Mouse (Mus musculus) kidney, adult 8-10 months (tissue): Measurements from ENCODE around the gene Sema5a.

Experiments
- DNase-seq, 2 experiments: peaks; one replicate each; pipeline ENCODE4 v3.0.0; 2022

Sema5a gene

DNA sequence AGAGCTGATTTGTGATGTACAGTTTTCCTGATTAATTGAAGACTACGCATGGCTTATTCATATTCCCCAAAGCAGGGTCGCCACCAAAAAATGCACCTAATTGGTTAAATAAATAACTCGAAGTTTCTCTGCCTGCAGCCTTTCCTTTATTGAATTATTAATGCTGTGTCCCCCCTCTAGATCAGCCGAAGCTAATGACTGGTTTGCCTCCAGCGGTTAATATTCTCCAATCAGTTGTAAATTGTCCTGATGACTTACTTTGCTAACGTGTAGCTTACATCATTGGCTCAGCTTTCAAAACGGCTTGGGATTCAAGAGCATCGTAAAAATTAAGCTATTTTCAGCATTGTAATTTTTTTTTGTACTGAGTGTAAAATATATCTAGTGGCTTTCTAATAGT lies 66.7 kb downstream of the Sema5a start:
- no peak for DNase-seq

DNA sequence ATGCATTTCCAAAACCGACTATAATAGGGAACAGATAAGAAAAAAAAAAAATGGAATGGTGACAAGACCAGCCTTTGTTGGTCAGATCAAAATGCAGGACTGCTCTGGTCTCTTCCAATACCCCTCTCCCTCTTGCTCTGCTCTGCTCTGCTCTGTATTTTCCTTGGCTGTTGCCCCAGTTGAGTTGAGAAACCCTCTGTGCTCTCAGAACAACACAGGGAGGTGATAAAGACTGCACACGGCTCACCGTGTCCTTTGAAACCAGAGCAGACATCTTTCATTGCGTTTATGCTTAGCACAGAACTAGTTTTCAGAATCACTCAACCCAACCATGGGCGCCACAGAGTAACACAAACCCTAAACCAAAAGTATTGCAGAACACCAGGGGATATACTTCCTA lies 72.5 kb downstream of the Sema5a start:
- DNase-seq: no peak

DNA sequence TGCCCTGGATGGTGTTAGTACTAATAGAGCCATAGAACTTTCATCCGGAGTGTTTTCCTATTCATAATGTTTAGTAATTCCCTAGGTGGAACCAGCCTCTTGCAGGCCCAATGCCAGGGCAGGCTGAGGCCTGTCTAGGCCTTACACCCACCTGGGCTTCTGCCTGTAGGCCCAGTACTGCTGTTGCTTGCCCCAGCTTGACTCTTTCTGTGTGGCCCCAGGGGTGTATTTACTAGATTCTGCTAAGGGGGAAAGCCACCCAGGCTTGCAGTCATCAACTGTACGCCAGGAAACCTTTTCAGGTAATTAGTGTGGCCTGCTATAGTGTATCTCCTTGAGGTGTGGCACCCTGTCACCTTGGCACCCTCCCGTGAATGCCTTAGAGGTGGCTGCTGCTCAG lies 76.1 kb downstream of the Sema5a start:
- no peak for DNase-seq

DNA sequence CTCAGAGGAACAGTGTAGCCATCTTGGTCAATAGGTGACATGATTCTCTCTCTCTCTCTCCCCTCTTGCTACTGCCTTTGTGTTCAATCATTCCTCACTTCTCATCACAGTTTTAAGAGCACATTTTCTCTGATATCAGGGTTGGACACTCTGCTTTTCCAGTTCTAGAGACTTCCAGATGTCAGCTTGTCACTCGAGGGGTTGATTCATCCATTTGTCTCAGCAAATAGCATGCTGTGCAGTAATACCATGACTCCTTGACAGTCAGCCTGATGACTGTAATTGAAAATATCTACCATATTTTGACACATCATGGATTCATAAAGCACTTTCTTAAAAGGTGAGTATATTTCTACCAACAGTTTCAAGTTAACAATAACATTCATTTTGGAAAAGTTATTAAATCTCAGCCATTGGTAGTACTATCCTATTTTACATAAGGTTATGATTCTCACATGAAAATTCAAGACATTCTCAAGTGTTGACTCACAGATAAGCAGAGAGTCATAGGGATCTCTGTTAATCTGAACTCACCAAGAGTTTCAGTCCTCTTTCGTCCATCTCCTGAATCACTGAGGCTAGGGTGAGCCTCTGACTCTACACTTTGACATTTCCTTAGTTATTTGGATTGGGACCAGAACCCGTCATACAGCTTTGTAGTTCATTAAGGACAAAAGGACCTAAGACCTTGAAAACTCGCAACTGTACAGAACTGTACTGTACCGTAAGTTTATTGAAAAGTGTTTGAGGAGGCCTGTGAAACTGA lies 78.0 kb downstream of the Sema5a start:
- DNase-seq: no peak

DNA sequence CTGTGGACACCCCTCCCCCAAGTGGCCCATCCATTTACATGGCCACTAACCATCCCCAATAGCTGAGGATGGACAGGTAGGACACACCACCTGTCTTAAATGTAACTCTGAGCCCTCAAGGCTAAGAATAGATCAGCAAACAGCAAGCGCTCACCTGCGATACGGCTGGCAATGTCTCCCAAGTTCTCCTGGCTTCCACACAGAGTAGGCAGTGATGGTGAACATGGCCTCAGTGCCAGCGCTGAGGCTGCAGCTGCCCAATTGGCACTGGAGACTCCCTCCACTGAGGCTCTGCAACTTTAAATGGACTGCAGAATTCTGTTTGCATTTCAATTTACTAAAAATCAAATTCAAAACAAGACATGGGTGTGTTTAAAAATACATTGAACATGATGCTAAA lies 78.6 kb downstream of the Sema5a start:
- DNase-seq: no peak

DNA sequence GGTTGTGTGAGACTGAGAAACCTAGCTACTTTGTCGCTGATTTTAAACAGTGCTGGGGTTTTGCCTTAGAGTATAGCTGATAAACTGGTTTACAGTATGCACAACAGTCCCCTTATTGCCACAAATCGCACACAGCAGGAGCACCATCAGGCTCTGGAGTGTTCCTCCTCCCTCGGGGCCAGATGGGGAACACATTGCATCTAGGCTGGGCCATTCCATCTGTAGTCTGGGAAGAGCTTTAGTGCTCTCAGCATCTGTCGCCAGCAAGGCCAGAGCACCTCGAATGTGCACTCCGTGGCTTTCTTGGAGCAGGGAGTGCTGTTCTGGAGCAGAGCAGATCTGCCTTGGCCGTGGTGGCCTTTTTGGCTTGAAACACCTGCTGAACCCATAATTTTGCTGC lies 79.5 kb downstream of the Sema5a start:
- DNase-seq: no peak

DNA sequence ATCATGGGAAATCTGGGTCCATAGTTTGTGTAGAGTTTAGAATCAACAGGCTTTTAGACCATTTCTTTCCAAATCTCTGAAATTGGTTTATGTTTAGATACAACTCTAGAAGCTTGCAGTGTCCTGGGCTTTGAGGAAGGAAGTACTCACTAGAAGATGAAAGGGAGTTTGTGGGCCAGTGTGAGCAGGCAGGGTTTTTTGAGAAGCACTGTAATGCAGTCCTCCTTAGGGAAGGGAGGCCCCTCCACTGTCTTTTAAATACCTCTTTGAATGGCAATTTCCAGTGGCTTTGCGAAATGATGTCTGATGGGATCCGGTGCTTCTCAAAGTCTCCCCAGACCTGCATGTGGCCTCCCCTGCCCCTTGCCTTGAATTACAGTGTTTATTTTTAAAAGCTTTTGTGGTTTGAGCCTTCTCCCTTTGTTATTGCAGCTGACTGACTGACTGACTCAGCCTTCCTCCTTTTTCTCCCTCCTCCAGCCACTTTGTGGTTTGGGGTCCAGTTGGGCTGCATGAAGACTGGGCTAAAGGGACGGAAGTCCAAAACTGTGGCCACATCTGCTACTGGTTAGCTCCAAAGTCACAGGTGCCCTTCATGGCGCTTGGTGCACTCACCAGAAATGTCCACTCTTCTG lies 83.9 kb downstream of the Sema5a start:
- DNase-seq: no peak

DNA sequence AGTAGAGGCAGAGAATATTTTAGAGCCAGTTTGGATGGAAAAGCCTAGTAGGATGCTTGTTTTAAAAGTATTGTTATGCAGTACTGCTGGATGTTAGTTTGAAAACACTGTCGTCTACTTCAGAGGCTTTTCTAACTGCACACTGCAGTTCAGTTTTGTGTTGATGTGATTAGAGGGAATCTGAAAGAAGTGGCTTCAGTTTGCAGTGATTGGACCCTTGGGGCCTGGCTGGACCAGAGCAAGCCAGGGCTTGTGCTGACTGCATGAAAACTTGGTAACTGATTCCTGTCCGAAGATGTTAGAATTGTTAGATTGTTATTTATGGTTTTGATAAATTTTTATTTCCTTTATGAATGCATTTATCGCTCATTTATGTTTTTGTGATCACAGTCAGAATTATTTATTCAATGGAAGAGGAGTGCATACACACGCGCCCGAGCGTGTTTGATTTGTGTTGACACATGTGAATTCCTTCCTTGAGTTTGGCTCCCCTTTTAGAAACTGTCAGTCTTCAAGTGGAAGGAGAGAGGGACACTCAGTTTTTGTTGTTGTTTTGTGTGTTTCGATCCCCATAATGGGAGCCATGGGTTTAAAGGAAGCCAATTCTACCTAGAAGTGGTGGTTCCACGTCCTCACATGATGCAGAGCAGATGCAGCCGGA lies 85.2 kb downstream of the Sema5a start:
- DNase-seq: no peak

DNA sequence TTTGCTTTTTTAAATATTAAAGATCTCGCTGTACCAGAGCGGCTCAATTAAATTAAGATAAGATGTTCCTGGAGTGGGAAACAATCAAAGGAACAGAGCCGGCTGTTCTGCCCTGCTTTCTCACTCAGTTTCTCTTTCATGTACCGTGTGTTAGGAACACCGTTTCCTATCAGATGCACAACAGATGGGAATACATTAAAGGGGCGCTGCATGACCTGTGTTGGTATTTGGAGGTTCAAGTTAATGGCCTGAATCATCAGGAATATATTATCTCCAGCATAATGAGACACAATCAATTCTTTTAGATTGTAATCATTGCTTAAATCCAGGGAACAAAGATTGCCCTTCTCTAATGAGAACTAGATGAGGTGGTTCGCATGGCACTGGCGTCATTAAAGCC lies 85.8 kb downstream of the Sema5a start:
- no peak for DNase-seq

DNA sequence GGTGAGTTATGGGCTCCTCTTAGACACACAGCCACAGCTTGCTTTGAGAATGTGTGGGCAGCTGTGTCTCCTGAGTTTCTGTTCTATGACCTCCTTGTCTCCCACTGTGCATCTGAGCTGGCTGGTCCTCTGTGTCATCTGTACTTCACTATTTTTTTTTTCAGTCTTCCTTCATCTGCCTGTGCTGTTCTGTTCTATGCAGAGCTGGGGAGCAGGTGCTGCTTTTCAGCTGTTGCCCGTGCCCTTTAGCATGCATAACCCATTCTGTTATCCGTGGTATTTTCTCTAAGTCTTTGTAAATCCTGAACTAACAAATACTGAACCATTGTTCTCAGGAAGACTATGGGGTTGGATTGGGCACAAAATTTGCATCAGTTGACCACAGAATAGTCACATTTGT lies 86.4 kb downstream of the Sema5a start:
- DNase-seq: no peak

DNA sequence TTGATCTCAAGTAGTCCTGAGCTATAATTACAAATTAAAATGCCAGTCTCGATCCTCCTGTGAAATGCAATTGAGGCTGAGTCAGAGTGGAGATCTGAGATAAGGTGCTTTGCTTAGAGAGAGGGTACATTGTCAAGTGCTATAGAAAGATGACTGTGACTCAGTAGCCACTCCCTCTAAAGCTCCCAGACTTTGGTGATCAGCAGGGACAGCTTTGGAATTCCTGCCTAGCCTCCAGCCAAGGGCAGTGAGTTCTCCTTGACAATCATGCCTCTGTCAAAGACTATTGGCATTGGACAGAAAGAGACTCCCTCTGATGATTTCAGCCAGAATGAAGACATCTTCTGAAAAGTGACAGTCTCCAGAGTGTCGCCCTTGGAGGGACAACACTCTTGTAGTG lies 88.8 kb downstream of the Sema5a start:
- DNase-seq: no peak

DNA sequence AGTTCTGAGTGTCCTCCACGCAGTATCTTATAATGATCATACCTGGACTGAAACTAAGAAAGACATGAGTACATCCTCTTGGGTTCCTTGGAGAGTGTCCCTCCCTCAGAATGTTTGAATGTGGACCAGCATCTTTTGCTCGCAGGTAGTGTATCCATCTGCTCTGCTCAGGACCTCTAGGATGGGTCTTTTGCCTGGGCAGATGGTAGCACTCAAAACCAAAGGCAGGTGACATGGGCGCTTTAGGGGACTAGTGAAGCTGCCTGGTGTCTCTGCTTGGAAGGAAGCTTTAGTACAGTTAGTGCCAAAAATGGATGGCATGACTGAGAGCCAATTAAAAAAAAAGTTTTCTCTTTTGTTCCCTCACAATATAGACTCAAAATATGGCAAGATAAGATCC lies 93.2 kb downstream of the Sema5a start:
- no peak for DNase-seq

DNA sequence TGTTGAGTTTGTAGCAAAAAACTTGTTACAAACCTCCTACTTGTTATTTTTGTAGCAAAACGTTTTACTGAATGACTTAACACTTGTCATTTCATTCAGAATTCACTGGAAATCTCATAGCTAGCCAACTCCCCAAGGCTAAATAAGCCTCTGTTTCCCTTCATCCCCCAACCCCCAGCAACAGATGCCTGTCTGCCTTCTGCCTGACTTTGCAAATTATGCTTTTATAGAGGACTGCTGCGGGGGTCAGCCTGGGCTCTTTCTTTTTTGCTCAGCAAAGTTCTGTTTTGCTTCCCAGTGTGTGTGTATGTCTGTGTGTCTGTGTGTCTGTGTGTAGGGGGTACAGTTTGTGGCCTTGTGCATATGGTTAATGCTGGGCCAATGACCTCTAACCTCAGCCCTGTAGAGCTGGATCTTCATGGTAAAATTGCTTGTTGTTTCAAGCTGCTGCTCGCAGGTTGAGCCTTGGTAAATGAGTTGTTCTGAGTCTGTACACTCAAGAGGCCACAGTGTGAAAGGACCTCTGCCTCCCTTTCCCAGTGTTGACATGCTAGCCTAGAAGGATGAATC lies 94.2 kb downstream of the Sema5a start:
- peak in 1 of 2 experiments; percentile 5 for DNase-seq

DNA sequence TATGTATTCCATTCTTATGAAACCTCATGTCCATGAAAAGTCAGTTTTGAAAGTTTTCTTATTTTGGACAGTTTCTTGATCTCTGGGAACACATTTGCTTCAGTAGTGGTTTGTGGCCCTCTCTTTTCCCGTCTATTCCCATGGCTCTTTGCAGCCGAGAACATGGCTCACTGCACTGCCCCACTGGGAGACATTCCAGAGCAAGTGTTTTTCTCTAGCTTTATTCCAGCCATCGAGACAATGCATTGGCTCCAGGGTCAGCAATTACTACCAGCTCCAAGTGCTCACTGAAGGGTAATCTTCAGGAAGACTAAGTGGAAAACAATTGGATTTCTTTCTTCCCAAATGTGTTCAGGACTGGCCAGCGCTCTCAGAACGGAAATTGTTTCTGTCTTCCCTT lies 94.8 kb downstream of the Sema5a start:
- peak; percentile 7 to 11 for DNase-seq

DNA sequence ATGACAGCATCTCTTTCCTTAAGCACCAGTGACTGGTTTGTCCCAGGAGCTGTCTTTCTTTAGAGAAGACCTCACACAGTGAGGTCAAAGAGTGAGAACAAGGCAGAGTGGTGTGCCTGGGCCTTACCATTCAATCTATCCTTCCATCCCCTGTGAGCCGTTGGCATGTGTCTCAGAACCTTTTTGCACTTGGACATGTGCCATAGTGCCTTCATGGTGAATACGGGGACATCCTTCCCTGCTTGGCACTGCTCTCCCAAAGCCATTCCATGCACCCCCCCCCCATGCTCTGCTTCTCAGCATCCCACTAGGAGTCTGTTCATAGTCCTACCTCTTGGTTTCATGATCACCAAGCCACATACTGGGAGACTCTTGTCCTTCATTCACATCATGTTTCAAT lies 96.8 kb downstream of the Sema5a start:
- DNase-seq: no peak

DNA sequence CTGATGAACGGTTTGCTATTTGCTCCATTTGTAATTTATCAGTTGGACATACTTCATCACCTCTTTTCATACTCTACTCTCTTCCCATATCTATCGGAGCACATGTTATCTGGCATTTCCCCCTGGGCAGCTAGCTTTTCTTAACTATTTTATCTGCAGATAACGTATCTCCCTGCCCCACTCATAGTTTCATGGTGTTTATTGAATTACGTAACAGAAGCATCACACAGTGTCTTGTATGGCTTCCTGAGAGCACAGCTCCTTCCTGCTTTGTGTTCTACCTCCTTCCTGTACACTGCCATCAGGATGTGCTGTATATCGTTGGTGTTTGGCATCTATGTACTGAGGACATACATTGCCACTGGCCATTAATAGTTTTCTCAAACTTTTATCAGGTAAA lies 98.9 kb downstream of the Sema5a start:
- no peak for DNase-seq

DNA sequence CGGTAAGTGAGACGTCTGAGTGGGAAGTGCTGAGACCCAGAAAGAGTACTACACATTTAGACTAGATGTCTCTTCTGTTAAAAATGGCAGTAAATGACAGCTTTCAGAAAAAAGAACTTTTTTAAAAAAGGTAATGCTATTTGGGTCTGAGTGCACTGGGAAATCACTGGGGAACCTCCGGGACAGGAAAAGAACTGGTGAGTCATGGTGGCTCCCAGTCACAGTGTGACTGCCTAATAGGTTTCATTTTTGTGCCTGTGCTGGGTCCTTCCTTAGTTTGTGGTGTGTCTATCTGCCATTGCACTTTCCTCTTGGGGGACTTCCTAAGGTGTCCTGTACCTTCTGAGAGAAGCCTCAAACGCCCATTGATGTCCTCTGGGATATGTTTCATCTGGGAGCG lies 102.7 kb downstream of the Sema5a start:
- DNase-seq: no peak

DNA sequence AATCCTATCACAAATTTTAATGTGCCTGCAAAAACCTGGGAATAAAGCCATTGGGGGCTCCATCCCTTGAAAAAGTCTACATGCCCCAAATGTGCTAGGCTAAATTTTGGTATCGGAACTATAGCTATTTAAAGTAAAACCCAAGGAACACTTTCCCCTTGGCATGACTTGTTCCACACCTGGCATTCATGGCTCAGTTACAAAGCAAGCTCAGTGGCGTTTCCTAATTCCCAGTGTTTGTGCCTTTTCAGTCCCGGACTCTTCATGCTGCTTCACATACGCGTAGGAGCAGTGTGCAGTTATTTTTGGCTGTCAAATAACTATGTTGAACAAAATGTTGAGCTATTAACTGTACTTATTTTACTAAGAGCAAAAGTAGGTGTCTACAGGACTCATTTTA lies 104.7 kb downstream of the Sema5a start:
- no peak for DNase-seq

DNA sequence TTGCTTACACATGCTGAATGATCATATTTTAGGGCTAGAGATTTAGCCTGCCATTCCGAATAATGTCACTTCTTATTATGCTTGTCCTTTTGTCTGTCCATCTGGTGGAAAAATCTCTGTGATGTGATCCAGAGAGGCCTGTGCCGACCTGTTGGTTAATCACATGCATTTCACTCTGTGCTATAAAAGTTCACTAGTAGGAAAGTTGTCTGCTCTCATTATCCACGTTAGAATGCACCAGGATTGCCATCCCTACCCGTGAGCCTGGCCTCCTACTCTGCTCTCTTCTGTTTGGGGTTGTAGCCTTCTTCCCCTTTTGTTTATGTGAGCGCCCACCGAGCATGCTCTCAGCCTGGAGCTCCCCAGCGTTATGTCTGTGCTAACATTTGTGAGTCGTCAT lies 108.4 kb downstream of the Sema5a start:
- no peak for DNase-seq

DNA sequence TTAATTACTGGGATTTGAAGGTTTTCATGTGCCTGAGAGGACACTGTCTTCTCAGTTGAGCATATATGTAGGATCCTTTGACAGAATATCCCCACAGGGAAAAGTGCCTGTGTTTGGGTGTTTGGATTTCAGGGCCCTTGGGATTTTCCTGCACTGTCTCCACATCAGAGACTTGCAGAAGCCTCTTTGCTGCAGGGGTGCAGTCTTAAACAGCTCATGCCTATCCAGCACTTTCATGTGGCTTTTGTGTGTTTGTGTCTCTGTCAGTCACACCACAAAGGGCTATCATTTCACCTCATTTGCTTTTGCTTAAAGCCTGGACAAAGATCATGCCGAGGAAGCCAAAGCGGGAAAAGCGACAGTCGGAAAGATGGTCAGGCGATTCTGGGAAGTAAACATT lies 108.9 kb downstream of the Sema5a start:
- no peak for DNase-seq

DNA sequence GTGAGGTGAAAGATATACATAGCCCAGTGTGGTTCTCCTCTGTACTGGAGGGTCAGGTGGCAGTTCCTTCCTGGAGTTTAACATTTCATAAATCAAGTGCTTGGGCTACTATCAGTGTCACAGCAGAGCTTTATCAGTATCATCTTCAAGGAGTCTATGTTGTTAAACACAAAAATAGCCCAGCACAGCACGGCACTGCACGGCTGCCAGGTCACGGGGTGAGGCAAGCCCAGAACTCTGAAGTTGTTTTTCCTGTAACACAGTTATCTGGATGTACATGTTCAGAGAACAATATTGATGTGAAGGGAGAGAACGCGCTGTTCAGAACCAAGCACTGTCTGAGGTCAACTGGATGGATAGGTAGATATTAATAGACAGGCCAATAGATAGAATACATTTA lies 112.2 kb downstream of the Sema5a start:
- no peak for DNase-seq

DNA sequence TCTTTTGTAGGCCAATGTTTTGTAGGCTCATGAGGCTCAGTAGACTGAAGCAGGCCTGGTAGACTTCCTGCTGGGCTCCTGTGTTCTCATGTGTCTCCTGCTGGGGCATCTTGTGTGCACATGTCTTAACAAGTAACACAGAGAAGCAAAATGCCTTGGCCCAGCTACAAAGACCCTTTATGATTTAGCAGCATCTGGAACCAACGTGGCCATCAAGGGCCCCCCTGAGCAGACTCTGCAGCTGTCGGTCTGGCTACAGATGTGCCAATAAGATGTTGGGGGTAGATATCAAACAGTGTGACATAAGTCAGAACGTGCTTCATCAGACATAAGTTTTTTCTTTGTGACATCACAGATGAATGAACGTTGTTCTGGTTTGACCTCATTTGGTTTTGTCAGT lies 123.2 kb downstream of the Sema5a start:
- no peak for DNase-seq

DNA sequence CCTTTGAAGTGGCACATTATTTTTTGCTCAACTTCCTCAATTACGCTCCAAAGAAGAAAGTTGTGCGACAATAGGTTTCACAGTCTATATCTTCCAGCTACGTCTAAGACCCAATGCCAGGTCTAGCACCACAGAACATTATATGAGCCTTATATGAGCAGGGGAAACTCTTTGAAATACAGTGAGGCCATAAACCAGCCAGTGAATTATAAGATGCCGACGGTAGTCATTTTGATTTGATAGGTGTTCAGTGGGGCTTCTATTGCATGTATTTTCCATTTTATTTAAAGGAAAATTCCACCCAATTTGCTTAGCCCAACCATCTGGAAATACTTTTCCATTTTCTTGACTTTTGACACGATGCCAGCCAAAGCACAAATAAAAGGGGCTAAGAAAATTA lies 126.3 kb downstream of the Sema5a start:
- DNase-seq: no peak

DNA sequence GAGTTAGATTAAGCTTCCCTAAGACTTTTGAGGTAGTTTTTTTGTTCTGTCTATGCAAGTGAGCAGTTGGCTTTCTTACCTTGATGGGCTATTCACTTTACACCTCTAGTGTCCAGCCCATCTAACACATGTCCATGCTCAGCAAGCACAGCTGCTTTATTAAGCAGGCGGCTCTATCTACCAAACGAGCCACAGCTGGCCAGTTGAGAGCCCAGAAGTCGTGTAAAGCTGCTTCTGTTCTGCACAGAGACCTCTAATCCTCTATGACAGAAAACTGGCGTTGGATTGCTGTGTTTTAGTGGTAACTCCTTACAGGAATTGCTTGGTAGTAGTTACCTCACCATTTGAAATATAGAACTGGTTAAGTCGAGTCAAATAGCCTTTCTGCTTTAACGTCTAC lies 126.8 kb downstream of the Sema5a start:
- DNase-seq: no peak
